Mouse (Mus musculus): ENCODE measurements around the gene Entpd5. TPM values are rescaled to one million over a fixed set of nuclear protein-coding genes. Genes with fewer than 3 reads are reported as not detected.
A peak's percentile ranks its signal among the peaks of the same experiment; 100 is the strongest.
"Not testable (repeated sequence)": the region's sequence is repeated elsewhere in the genome, so short reads cannot be mapped to it uniquely, and the experiment has no call there.

The Entpd5 gene
- polyA plus RNA-seq, 1 experiment from 2014 or later, result 18.1 TPM

DNA sequence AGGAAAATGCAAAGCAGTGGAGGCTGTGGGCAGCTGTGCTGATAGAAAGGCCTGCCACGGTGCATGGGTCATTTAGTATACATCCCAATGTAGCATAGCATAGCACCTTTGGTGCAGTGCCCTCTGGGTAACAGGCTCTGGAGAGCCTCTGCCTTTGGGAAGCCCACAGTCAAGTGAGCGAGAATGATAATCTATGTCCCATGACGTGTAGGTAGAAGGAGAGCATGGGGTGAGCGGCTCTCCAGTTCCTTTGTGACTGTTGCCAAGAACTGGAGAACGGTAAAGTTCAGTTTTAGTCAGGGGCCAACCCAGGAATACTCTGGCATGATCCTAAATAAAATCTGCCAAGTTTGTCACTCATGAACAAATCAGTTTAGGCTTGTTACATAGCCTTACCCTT lies 37.2 kb downstream of the Entpd5 start:
- Histone ChIP-seq H3K9ac (ENCODE audit: low read depth, low read length) (no peak overlapping the region), H3K9me3 (replicated peaks; ENCODE audit: control insufficient read depth, low read length) (no peaks in the 10 kb centered on the region), H3K27me3 (ENCODE audit: control insufficient read depth, insufficient read depth, low read depth, low read length) (no peaks in the 10 kb centered on the region), H3K4me3 (ENCODE audit: low read depth, low read length) (no peak overlapping the region), H3K4me2 (ENCODE audit: low read depth, low read length) (no peak overlapping the region), H3K27ac (ENCODE audit: low read length) (no peak overlapping the region), H3K36me3 (ENCODE audit: control insufficient read depth, insufficient read depth) (peaks cover 35% of the 10 kb centered on the region), H3K4me1 (ENCODE audit: control insufficient read depth, low read depth, low read length) (peaks cover 4% of the 10 kb centered on the region; the same call in 1 of the 2 replicates)
- WGBS (ENCODE audit: insufficient replicate concordance), result 80% methylated on average over 5 of the region's 5 CpGs
- ATAC-seq (ENCODE audit: low read depth), result no peak

DNA sequence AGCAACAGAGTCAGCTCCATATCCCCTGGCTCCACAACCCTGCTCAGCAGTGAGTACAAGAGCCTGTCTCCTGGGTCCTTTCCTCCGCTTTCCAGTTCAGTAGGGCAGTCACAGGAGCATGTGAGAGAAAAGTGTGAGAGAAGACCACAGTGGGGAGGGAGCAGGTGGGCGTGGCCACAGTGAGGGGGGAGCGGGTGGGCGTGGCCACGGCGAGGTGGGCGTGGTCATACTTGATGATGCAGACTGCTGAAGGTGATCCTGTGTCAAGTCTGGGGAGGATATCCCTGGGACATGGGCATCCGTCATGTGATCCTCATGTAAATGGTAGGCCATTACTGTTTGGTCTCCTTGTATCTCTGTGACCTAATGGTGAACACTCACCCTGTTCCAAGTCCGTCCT lies 41.9 kb downstream of the Entpd5 start:
- no peak overlapping the region for H3K4me2 ChIP-seq (ENCODE audit: low read depth, low read length)
- H3K27me3 ChIP-seq (ENCODE audit: control insufficient read depth, insufficient read depth, low read depth, low read length), result no peaks in the 10 kb centered on the region
- no peaks in the 10 kb centered on the region for H3K9me3 ChIP-seq (replicated peaks; ENCODE audit: control insufficient read depth, low read length)
- ATAC-seq (ENCODE audit: low read depth), result no peak
- H3K4me1 ChIP-seq (ENCODE audit: control insufficient read depth, low read depth, low read length), result peaks cover 20% of the 10 kb centered on the region
- no peak overlapping the region for H3K27ac ChIP-seq (ENCODE audit: low read length)
- 39% methylated on average over 9 of the region's 9 CpGs for WGBS (ENCODE audit: insufficient replicate concordance)
- H3K36me3 ChIP-seq (ENCODE audit: control insufficient read depth, insufficient read depth), result peaks cover 23% of the 10 kb centered on the region
- H3K4me3 ChIP-seq (ENCODE audit: low read depth, low read length), result no peak overlapping the region
- H3K9ac ChIP-seq (ENCODE audit: low read depth, low read length), result no peak overlapping the region

DNA sequence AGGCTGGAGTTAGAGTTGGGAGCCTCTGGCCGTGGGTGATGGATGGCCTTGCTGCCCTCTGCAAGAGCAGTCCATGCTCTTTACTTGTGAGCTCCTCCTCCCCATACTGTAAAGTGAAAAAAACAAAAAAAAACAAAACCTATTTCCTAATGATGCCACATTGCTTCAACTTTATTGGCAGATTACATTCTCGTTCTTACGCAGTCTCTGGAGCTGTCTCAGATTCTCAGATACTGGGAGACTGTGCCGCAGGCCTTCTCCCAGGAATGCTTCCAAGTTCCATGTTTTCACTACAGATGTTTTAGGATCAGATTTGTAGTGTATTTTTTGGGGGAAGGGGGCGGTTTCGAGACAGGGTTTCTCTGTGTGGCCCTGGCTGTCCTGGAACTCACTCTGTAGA lies 43.7 kb downstream of the Entpd5 start:
- Histone ChIP-seq H3K36me3 (ENCODE audit: control insufficient read depth, insufficient read depth) (peaks cover 11% of the 10 kb centered on the region), H3K9me3 (replicated peaks; ENCODE audit: control insufficient read depth, low read length) (no peaks in the 10 kb centered on the region), H3K27ac (ENCODE audit: low read length) (no peak overlapping the region), H3K4me3 (ENCODE audit: low read depth, low read length) (no peak overlapping the region), H3K27me3 (ENCODE audit: control insufficient read depth, insufficient read depth, low read depth, low read length) (no peaks in the 10 kb centered on the region), H3K9ac (ENCODE audit: low read depth, low read length) (no peak overlapping the region), H3K4me1 (ENCODE audit: control insufficient read depth, low read depth, low read length) (peaks cover 31% of the 10 kb centered on the region), H3K4me2 (ENCODE audit: low read depth, low read length) (no peak overlapping the region)
- ATAC-seq (ENCODE audit: low read depth), result no peak
- 80% methylated on average over 6 of the region's 6 CpGs for WGBS (ENCODE audit: insufficient replicate concordance)

GRCm38 (mm10) chr12:84364291-84364690 lies 44.5 kb downstream of the Entpd5 start:
- Histone ChIP-seq H3K9ac (ENCODE audit: low read depth, low read length) (no peak overlapping the region), H3K27me3 (ENCODE audit: control insufficient read depth, insufficient read depth, low read depth, low read length) (no peaks in the 10 kb centered on the region), H3K36me3 (ENCODE audit: control insufficient read depth, insufficient read depth) (peaks cover 11% of the 10 kb centered on the region), H3K27ac (ENCODE audit: low read length) (no peak overlapping the region), H3K9me3 (replicated peaks; ENCODE audit: control insufficient read depth, low read length) (no peaks in the 10 kb centered on the region), H3K4me2 (ENCODE audit: low read depth, low read length) (no peak overlapping the region), H3K4me3 (ENCODE audit: low read depth, low read length) (no peak overlapping the region), H3K4me1 (ENCODE audit: control insufficient read depth, low read depth, low read length) (peaks cover 37% of the 10 kb centered on the region)
- 66% methylated on average over 9 of the region's 9 CpGs for WGBS (ENCODE audit: insufficient replicate concordance)
- no peak for ATAC-seq (ENCODE audit: low read depth)

DNA sequence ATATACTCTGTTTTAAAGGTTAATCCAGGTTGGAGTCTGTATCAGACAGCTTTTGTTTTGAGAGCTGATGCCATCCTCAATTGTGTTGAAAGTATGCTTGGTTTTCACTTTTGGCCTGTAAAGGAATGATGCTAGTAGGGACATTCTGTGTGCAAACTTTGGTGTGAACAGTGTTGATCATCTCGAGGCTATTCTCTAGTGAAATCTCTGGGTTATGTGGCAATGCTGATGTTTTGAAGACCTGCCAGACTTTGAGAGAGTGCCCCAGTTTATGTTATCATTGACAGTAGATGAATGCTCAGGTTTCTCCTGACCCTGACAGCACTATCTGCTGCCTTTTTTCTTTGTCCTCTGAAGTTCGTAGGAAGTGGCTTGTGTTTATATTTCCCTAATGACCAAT lies 46.0 kb downstream of the Entpd5 start:
- Histone ChIP-seq H3K4me2 (ENCODE audit: low read depth, low read length) (peak overlapping the region; percentile 79), H3K36me3 (ENCODE audit: control insufficient read depth, insufficient read depth) (peaks cover under 1% of the 10 kb centered on the region; the same call in 1 of the 2 replicates), H3K4me3 (ENCODE audit: low read depth, low read length) (peak overlapping the region; percentile 85), H3K9ac (ENCODE audit: low read depth, low read length) (no peak overlapping the region), H3K27me3 (ENCODE audit: control insufficient read depth, insufficient read depth, low read depth, low read length) (no peaks in the 10 kb centered on the region), H3K9me3 (replicated peaks; ENCODE audit: control insufficient read depth, low read length) (no peaks in the 10 kb centered on the region), H3K27ac (ENCODE audit: low read length) (no peak overlapping the region), H3K4me1 (ENCODE audit: control insufficient read depth, low read depth, low read length) (peaks cover 45% of the 10 kb centered on the region)
- WGBS (ENCODE audit: insufficient replicate concordance), result 24% methylated on average over 2 of the region's 2 CpGs
- no peak for ATAC-seq (ENCODE audit: low read depth)

DNA sequence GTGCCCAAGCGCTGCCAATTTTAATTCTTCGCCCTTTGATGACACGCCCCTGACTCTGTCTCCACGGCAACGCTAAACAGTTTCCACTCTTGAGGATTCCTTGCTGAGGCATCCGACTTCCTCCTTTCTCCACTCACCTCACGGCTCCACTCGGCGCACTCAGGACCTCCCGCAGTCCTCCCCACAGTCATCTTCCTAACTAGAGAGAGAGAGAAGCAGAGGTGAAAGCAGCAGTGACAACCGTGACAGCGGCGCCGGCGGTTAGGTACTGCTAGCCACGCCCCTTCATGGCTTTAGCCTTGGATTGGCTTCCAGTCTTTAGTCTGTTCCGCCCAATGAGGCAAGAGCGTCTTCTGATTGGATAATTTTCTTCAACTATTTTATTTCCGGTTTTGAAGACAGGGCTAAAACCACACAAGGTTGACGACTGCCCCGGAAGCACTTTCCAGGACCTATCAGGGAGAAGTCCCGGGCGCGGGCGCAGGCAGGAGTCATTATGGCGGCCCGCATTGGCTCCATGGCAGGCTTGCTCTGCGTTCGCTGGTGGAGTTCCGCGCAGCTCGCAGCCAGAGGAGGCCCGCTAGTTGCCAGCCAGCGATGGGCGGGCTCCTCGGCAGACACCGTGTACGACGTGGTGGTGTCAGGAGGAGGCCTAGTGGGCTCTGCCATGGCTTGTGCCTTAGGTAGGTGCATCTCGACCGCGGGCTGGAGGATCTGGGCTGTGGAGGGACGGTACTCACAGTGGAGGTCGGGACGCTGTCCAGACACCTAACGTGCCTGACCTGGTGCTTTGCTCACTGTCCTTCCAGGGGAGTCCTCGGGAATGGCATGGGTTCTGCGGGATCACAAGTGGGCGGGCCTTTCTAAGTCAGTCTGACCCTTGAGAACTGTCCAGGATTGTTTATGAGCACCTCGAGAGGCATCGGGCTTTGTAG lies 47.0 kb downstream of the Entpd5 start, which contains the start of the genes Coq6 and Fam161b:
TSS of gene Coq6 (plus strand) at position 103 of the 935 bp plus-strand sequence.
TSS of gene Fam161b (minus strand) at position 279 of the 935 bp plus-strand sequence.
- H3K9me3 ChIP-seq (replicated peaks; ENCODE audit: control insufficient read depth, low read length), result no peaks in the 10 kb centered on the region
- peak within 1 kb of the TSS; percentile 80 for H3K4me2 ChIP-seq (ENCODE audit: low read depth, low read length)
- no peaks in the 10 kb centered on the region for H3K27me3 ChIP-seq (ENCODE audit: control insufficient read depth, insufficient read depth, low read depth, low read length)
- H3K9ac ChIP-seq (ENCODE audit: low read depth, low read length), result peak within 1 kb of the TSS; percentile 73
- peak; percentile 95 for ATAC-seq (ENCODE audit: low read depth)
- H3K4me3 ChIP-seq (ENCODE audit: low read depth, low read length), result peak within 1 kb of the TSS; percentile 85
- H3K27ac ChIP-seq (ENCODE audit: low read length), result peak within 1 kb of the TSS; percentile 74
- no peaks in the 10 kb centered on the region; the same call in 1 of the 2 replicates for H3K36me3 ChIP-seq (ENCODE audit: control insufficient read depth, insufficient read depth)
- peaks cover 43% of the 10 kb centered on the region for H3K4me1 ChIP-seq (ENCODE audit: control insufficient read depth, low read depth, low read length)
- WGBS (ENCODE audit: insufficient replicate concordance), result under 1% methylated on average over 51 of the region's 51 CpGs

- ATAC-seq (ENCODE audit: low read depth); H3K9me3 ChIP-seq (replicated peaks; ENCODE audit: control insufficient read depth, low read length); H3K9ac ChIP-seq (ENCODE audit: low read depth, low read length); H3K4me3 ChIP-seq (ENCODE audit: low read depth, low read length); H3K36me3 ChIP-seq (ENCODE audit: control insufficient read depth, insufficient read depth); H3K27me3 ChIP-seq (ENCODE audit: control insufficient read depth, insufficient read depth, low read depth, low read length): not testable (repeated sequence)
- 20% methylated on average over 2 of the region's 2 CpGs for WGBS (ENCODE audit: insufficient replicate concordance)
- Histone ChIP-seq H3K4me2 (ENCODE audit: low read depth, low read length) (peak overlapping the region; percentile 36), H3K4me1 (ENCODE audit: control insufficient read depth, low read depth, low read length) (peaks cover 36% of the 10 kb centered on the region), H3K27ac (ENCODE audit: low read length) (peak overlapping the region; percentile 53)
Observed at GRCm38 (mm10) chr12:84358699-84359098, 50.1 kb downstream of the Entpd5 start.

GRCm38 (mm10) chr12:84347192-84347591 lies 61.6 kb downstream of the Entpd5 start:
- peak; percentile 45; the same call in 1 of the 2 replicates for ATAC-seq (ENCODE audit: low read depth)
- Histone ChIP-seq H3K4me2 (ENCODE audit: low read depth, low read length) (no peak overlapping the region), H3K4me1 (ENCODE audit: control insufficient read depth, low read depth, low read length) (no peaks in the 10 kb centered on the region; the same call in 1 of the 2 replicates), H3K4me3 (ENCODE audit: low read depth, low read length) (no peak overlapping the region), H3K27ac (ENCODE audit: low read length) (no peak overlapping the region), H3K9ac (ENCODE audit: low read depth, low read length) (no peak overlapping the region), H3K27me3 (ENCODE audit: control insufficient read depth, insufficient read depth, low read depth, low read length) (no peaks in the 10 kb centered on the region), H3K36me3 (ENCODE audit: control insufficient read depth, insufficient read depth) (peaks cover 14% of the 10 kb centered on the region), H3K9me3 (replicated peaks; ENCODE audit: control insufficient read depth, low read length) (no peaks in the 10 kb centered on the region)
- WGBS (ENCODE audit: insufficient replicate concordance), result 58% methylated on average over 2 of the region's 2 CpGs
